Mouse (Mus musculus) thymus, postnatal 0 days (tissue): ENCODE measurements around the gene B3gat3. TPM values are rescaled to one million over a fixed set of nuclear protein-coding genes. Genes with fewer than 3 reads are reported as not detected.

Experiments
- DNase-seq: peaks from one replicate; pipeline ENCODE4 v3.0.0-alpha.2; 2015; ENCODE audit warnings: low spot score
- polyA plus RNA-seq: library from polyadenylated mRNA; unstranded; fragments of >200 nt; fragmentation: Nextera tagmentation; extraction: Ambion mirVana; gene quantifications from 2 replicates; pipeline ENCODE4 v1.2.1, GENCODE M21; 2015

The B3gat3 gene
- polyA plus RNA-seq, 1 experiment from 2014 or later: 29.3 TPM

- DNase-seq: peak; percentile 96
These were observed 22.2 kb upstream of the B3gat3 start, which contains the start of gene Ganab for GRCm38 (mm10) chr19:8897865-8898495. Ganab (plus strand) TSS chr19:8898071.

- peak; percentile 27 for DNase-seq
These were observed 21.6 kb upstream of the B3gat3 start for GRCm38 (mm10) chr19:8898576-8898975.

GRCm38 (mm10) chr19:8899079-8899478 is 21.1 kb upstream of the B3gat3 start:
- DNase-seq: no peak

- no peak for DNase-seq
These were observed 16.8 kb upstream of the B3gat3 start for GRCm38 (mm10) chr19:8903412-8903811.

GRCm38 (mm10) chr19:8908531-8908930 is 11.6 kb upstream of the B3gat3 start:
- no peak for DNase-seq

GRCm38 (mm10) chr19:8911810-8912209 is 8.4 kb upstream of the B3gat3 start:
- DNase-seq: no peak

GRCm38 (mm10) chr19:8914212-8914611 is 6.0 kb upstream of the B3gat3 start:
- no peak for DNase-seq

GRCm38 (mm10) chr19:8919000-8919399 is 1.2 kb upstream of the B3gat3 start:
- DNase-seq: no peak

- no peak for DNase-seq
These were observed 496 bp upstream of the B3gat3 start for GRCm38 (mm10) chr19:8919684-8920072.

GRCm38 (mm10) chr19:8920836-8921291 is 690 bp downstream of the B3gat3 start:
- DNase-seq: peak; percentile 61

- no peak for DNase-seq
These were observed 1.6 kb downstream of the B3gat3 start for GRCm38 (mm10) chr19:8921741-8922140.

GRCm38 (mm10) chr19:8926766-8927165 is 6.6 kb downstream of the B3gat3 start:
- DNase-seq: no peak

- DNase-seq: no peak
These were observed 7.8 kb downstream of the B3gat3 start for GRCm38 (mm10) chr19:8927891-8928525.

- no peak for DNase-seq
These were observed 8.6 kb downstream of the B3gat3 start for GRCm38 (mm10) chr19:8928689-8929223.

- DNase-seq: peak; percentile 87
These were observed 9.3 kb downstream of the B3gat3 start, which contains the start of the genes Rom1 and Eml3 for GRCm38 (mm10) chr19:8929224-8930088. Rom1 (minus strand) TSS chr19:8929356. Eml3 (plus strand) TSS chr19:8929552.

- no peak for DNase-seq
These were observed 9.9 kb downstream of the B3gat3 start for GRCm38 (mm10) chr19:8930117-8930516.

GRCm38 (mm10) chr19:8930771-8931170 is 10.6 kb downstream of the B3gat3 start:
- DNase-seq: no peak

GRCm38 (mm10) chr19:8936736-8937135 is 16.6 kb downstream of the B3gat3 start:
- DNase-seq: no peak

GRCm38 (mm10) chr19:8940526-8941133 is 20.5 kb downstream of the B3gat3 start:
- no peak for DNase-seq

GRCm38 (mm10) chr19:8941136-8941514 is 21.0 kb downstream of the B3gat3 start:
- DNase-seq: no peak
